In the genomic region with DNA sequence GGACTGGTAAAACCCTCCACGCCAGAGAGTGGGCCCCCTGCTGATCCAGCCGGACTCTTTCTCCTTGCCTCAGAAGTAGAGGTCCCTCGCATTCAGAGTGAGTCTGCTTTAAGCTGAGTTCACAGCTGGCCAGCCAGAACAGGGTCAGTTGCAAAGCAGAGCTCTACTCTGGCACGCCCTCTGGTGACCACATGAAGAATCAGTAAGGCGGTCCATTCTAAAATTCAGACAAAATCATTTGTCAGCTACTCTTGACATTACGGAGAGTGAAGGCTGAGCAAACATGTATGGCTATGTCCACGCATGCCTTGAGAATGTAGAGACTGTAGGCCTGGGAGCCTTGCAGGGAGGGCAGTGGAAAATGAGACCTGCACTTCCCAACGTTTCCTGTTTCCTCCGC, we compare ENCODE assay signal across 9 mouse cellular contexts. TPM values are rescaled to one million over a fixed set of nuclear protein-coding genes. Genes with fewer than 3 reads are reported as not detected.
DNase-seq lines count a peak whose midpoint lies in the region; ATAC-seq and TF ChIP-seq lines count a peak whose summit lies in the region.
"Had no signal": no experiment of that assay in that cellular context is flagged by ENCODE, and none has a peak within 500 bp of the region (broad histone marks: within the 10 kb centered on the region; RNA-seq: fewer than 3 reads in every experiment).

No protein-coding gene starts in this region.

- TF ChIP-seq EP300 in MEL (IDR thresholded peaks at IDR 0.05; ENCODE audit: low read depth in 1 of 2, low read length in 2 of 2), result no peak

- H3K9me3 ChIP-seq in MEL (replicated peaks; ENCODE audit: insufficient read depth, low read length), result no peaks in the 10 kb centered on the region
- no peaks in the 10 kb centered on the region for H3K9me3 ChIP-seq in embryonic facial prominence, embryonic 15.5 days (replicated peaks)
- peaks cover 12% of the 10 kb centered on the region for H3K9me3 ChIP-seq in megakaryocyte, embryonic 14.5 days
- H3K9me3 ChIP-seq: midbrain, embryonic 12.5 days had no signal

- no peak overlapping the region for H3K4me3 ChIP-seq in MEL (ENCODE audit: control insufficient read depth in 1 of 2, insufficient read depth in 1 of 2, low read depth in 2 of 2, low read length in 2 of 2)
- H3K4me3 ChIP-seq in bone marrow macrophage, adult 2 months (ENCODE audit: insufficient read depth, low read length), result no peak overlapping the region
- no peak overlapping the region for H3K4me3 ChIP-seq in embryonic facial prominence, embryonic 15.5 days (replicated peaks)
- H3K4me3 ChIP-seq in megakaryocyte, embryonic 14.5 days (replicated peaks), result peak overlapping the region; percentile 47
- H3K4me3 ChIP-seq: midbrain, embryonic 12.5 days had no signal

- no peaks in the 10 kb centered on the region for H3K27me3 ChIP-seq in MEL (ENCODE audit: control insufficient read depth in 1 of 2, insufficient read depth in 2 of 2, low read length in 2 of 2)
- no peaks in the 10 kb centered on the region; the same call in 1 of the 2 replicates for H3K27me3 ChIP-seq in embryonic facial prominence, embryonic 15.5 days
- no peaks in the 10 kb centered on the region for H3K27me3 ChIP-seq in megakaryocyte, embryonic 14.5 days (replicated peaks)

- no peak overlapping the region for H3K4me2 ChIP-seq in embryonic facial prominence, embryonic 15.5 days (replicated peaks)
- H3K4me2 ChIP-seq: midbrain, embryonic 12.5 days had no signal

- no peak for TF ChIP-seq POLR2A in MEL (IDR thresholded peaks at IDR 0.05; ENCODE audit: control insufficient read depth in 1 of 2, insufficient read depth in 1 of 2, low read depth in 1 of 2, low read length in 2 of 2, poor library complexity in 1 of 2)
- no peak for TF ChIP-seq POLR2A in bone marrow macrophage, adult 2 months (IDR thresholded peaks at IDR 0.05; ENCODE audit: borderline replicate concordance, low read depth, low read length)

- no peak overlapping the region; the same call in 1 of the 2 replicates for H3K9ac ChIP-seq in MEL (ENCODE audit: control insufficient read depth, low read depth, low read length, poor library complexity, severe bottlenecking)
- H3K9ac ChIP-seq in embryonic facial prominence, embryonic 15.5 days, result no peak overlapping the region
- H3K9ac ChIP-seq: midbrain, embryonic 12.5 days had no signal

- 10% methylated on average over 9 of the region's 9 CpGs for WGBS in embryonic facial prominence, embryonic 15.5 days

- H3K36me3 ChIP-seq in MEL (ENCODE audit: control insufficient read depth in 1 of 2, insufficient read depth in 2 of 2, low read length in 2 of 2), result peaks cover 0 to 5% of the 10 kb centered on the region in 2 experiments; a peak in 2 of 4 replicates
- H3K36me3 ChIP-seq in embryonic facial prominence, embryonic 15.5 days, result no peaks in the 10 kb centered on the region
- peaks cover 20% of the 10 kb centered on the region for H3K36me3 ChIP-seq in megakaryocyte, embryonic 14.5 days (replicated peaks; ENCODE audit: low read length)
- H3K36me3 ChIP-seq: midbrain, embryonic 12.5 days had no signal

- TF ChIP-seq RAD21 in MEL (IDR thresholded peaks at IDR 0.05; ENCODE audit: low read depth, low read length), result peak; percentile 83

- peaks cover 4 to 12% of the 10 kb centered on the region in 2 experiments; a peak in 2 of 4 replicates for H3K4me1 ChIP-seq in MEL (ENCODE audit: control insufficient read depth in 1 of 2, insufficient read depth in 2 of 2, low read length in 2 of 2)
- H3K4me1 ChIP-seq in bone marrow macrophage, adult 2 months (ENCODE audit: control insufficient read depth, insufficient read depth, low read length), result peaks cover 2% of the 10 kb centered on the region; the same call in 1 of the 2 replicates
- 0 out of 2 replicates have a peak, but pooled peaks cover 7% of the 10 kb centered on the region for H3K4me1 ChIP-seq in embryonic facial prominence, embryonic 15.5 days
- peaks cover 68% of the 10 kb centered on the region for H3K4me1 ChIP-seq in megakaryocyte, embryonic 14.5 days
- H3K4me1 ChIP-seq: midbrain, embryonic 12.5 days had no signal

- no peak overlapping the region for H3K27ac ChIP-seq in MEL (ENCODE audit: control insufficient read depth, low read depth, low read length)
- H3K27ac ChIP-seq in bone marrow macrophage, adult 2 months (ENCODE audit: insufficient read depth, low read depth, low read length), result no peak overlapping the region
- H3K27ac ChIP-seq in embryonic facial prominence, embryonic 15.5 days (replicated peaks), result no peak overlapping the region
- H3K27ac ChIP-seq: midbrain, embryonic 12.5 days had no signal

- TF ChIP-seq CTCF in MEL (IDR thresholded peaks at IDR 0.05 in 2 of 3, conservative IDR thresholded peaks at IDR 0.05 in 1 of 3; ENCODE audit: control insufficient read depth in 1 of 3, insufficient read depth in 1 of 3, low read depth in 2 of 3, low read length in 3 of 3, poor library complexity in 1 of 3, severe bottlenecking in 1 of 3), result peak; percentile 82 to 91 (median 83)
- peak; percentile 50; the same call in 1 of the 2 replicates for TF ChIP-seq CTCF in bone marrow macrophage, adult 2 months (IDR thresholded peaks at IDR 0.05; ENCODE audit: low read depth, low read length)

- peak; percentile 54 for ATAC-seq in embryonic facial prominence, embryonic 15.5 days (ENCODE audit: insufficient number of reproducible peaks, low FRiP score, low TSS enrichment, low read depth)

- no peaks in the 10 kb centered on the region for H3K79me2 ChIP-seq in MEL (ENCODE audit: control insufficient read depth, insufficient read depth, low read length, poor library complexity)

- peak; percentile 76 for DNase-seq in MEL (ENCODE audit: low read depth, low spot score)
- peak; percentile 87 for DNase-seq in heart, postnatal 4 days
- peak; percentile 39 to 50 for DNase-seq in layer of hippocampus, postnatal 36 days
- DNase-seq in right cerebral cortex, postnatal 14 days, result peak; percentile 80
- peak; percentile 50 for DNase-seq in yolk sac, embryonic 10.5 days (ENCODE audit: low spot score)

TF ChIP-seq in MEL, 35 proteins besides CTCF, POLR2A, EP300 and RAD21 (continues in another document):
- no peak for TF ChIP-seq KAT2A (conservative IDR thresholded peaks at IDR 0.05; ENCODE audit: low read depth, low read length)
- TF ChIP-seq ZKSCAN1 (IDR thresholded peaks at IDR 0.05; ENCODE audit: low read depth, low read length), result no peak
- TF ChIP-seq NELFE (IDR thresholded peaks at IDR 0.05; ENCODE audit: low read depth, low read length), result no peak
- no peak for TF ChIP-seq MXI1 (IDR thresholded peaks at IDR 0.05; ENCODE audit: low read depth, low read length)
- TF ChIP-seq GABPA (IDR thresholded peaks at IDR 0.05; ENCODE audit: low read depth, low read length), result no peak
- TF ChIP-seq UBTF (IDR thresholded peaks at IDR 0.05; ENCODE audit: borderline replicate concordance, insufficient read depth, low read depth, low read length), result no peak
- TF ChIP-seq GATA1 (IDR thresholded peaks at IDR 0.05; ENCODE audit: low read depth, low read length), result no peak
- no peak for TF ChIP-seq CHD1 (IDR thresholded peaks at IDR 0.05; ENCODE audit: low read depth, low read length)
- TF ChIP-seq MEF2A (IDR thresholded peaks at IDR 0.05; ENCODE audit: extremely low read depth, insufficient replicate concordance, low read depth, low read length, poor library complexity, severe bottlenecking), result no peak
- TF ChIP-seq MYC (IDR thresholded peaks at IDR 0.05; ENCODE audit: low read depth, low read length), result no peak
- no peak for TF ChIP-seq TAL1 (IDR thresholded peaks at IDR 0.05; ENCODE audit: low read length)
- TF ChIP-seq ZC3H11A (IDR thresholded peaks at IDR 0.05; ENCODE audit: low read depth, low read length), result peak; percentile 87
- peak; percentile 96 for TF ChIP-seq SMC3 (IDR thresholded peaks at IDR 0.05; ENCODE audit: low read depth, low read length)
- no peak for TF ChIP-seq POLR2AphosphoS2 (IDR thresholded peaks at IDR 0.05; ENCODE audit: low read length)
- no peak for TF ChIP-seq MAZ (IDR thresholded peaks at IDR 0.05; ENCODE audit: low read depth, low read length)
- TF ChIP-seq NRF1 (IDR thresholded peaks at IDR 0.05; ENCODE audit: insufficient read depth, low read depth, low read length, poor library complexity, severe bottlenecking), result no peak
- no peak for TF ChIP-seq MAX (IDR thresholded peaks at IDR 0.05; ENCODE audit: low read length)

RNA-seq across cellular contexts. Expression of a gene that starts 6.7 kb away (rescaled TPM):
- total RNA-seq in MEL (2012; rRNA removed), result 84.3 and 98.5 TPM in 2 replicates
- polyA plus RNA-seq in MEL (2012; ENCODE audit: insufficient read depth in 1 of 2, insufficient read length in 2 of 2, low read depth in 1 of 2, low replicate concordance in 2 of 2, missing spikeins in 1 of 2), result 100 to 1,000 TPM in 1 of 2 experiments, 10 to 100 TPM in 1; 30.2 to 122 TPM
- 35.2 and 35.3 TPM in 2 replicates for polyA plus RNA-seq in bone marrow macrophage, adult 2 months (2012; ENCODE audit: insufficient read depth, insufficient read length, missing spikeins)
- 48.2 and 49.7 TPM in 2 replicates for polyA plus RNA-seq in embryonic facial prominence, embryonic 15.5 days (2015; fragmentation: Nextera tagmentation; extraction: Ambion mirVana)
- total RNA-seq in heart, postnatal 4 days (2021), result 10 to 100 TPM; 28.4 to 31.1 TPM
- total RNA-seq in layer of hippocampus, postnatal 36 days (2021), result 10 to 100 TPM; 38.9 to 39.1 TPM
- 80.4 and 130 TPM in 2 replicates for polyA plus RNA-seq in megakaryocyte, embryonic 14.5 days (2012; ENCODE audit: insufficient read depth, low replicate concordance)

RNA-seq across cellular contexts. Expression of a gene that starts 9.1 kb away (rescaled TPM):
- total RNA-seq in MEL (2012; rRNA removed), result 0.12 TPM in 1 of 2 replicates, not detected in the other
- polyA plus RNA-seq in MEL (2012; ENCODE audit: insufficient read depth in 1 of 2, insufficient read length in 2 of 2, low read depth in 1 of 2, low replicate concordance in 2 of 2, missing spikeins in 1 of 2), result under 1 TPM in 1 of 2 experiments, not detected in 1; 0.07 TPM
- not detected in 2 replicates for polyA plus RNA-seq in bone marrow macrophage, adult 2 months (2012; ENCODE audit: insufficient read depth, insufficient read length, missing spikeins)
- polyA plus RNA-seq in embryonic facial prominence, embryonic 15.5 days (2015; fragmentation: Nextera tagmentation; extraction: Ambion mirVana), result 0.12 and 0.20 TPM in 2 replicates
- not detected for total RNA-seq in heart, postnatal 4 days (2021)
- under 1 TPM; 0.52 to 0.56 TPM for total RNA-seq in layer of hippocampus, postnatal 36 days (2021)
- 1.8 TPM in 1 of 2 replicates, not detected in the other for polyA plus RNA-seq in megakaryocyte, embryonic 14.5 days (2012; ENCODE audit: insufficient read depth, low replicate concordance)
- polyA plus RNA-seq: midbrain, embryonic 12.5 days had no signal

RNA-seq across cellular contexts. Expression of a gene that starts 52.2 kb away (rescaled TPM):
- total RNA-seq in MEL (2012; rRNA removed), result not detected in 2 replicates
- polyA plus RNA-seq in MEL (2012; ENCODE audit: insufficient read depth in 1 of 2, insufficient read length in 2 of 2, low read depth in 1 of 2, low replicate concordance in 2 of 2, missing spikeins in 1 of 2), result under 1 TPM in 1 of 2 experiments, not detected in 1; 0.43 TPM
- polyA plus RNA-seq in bone marrow macrophage, adult 2 months (2012; ENCODE audit: insufficient read depth, insufficient read length, missing spikeins), result not detected in 2 replicates
- 0.41 TPM in 1 of 2 replicates, not detected in the other for polyA plus RNA-seq in embryonic facial prominence, embryonic 15.5 days (2015; fragmentation: Nextera tagmentation; extraction: Ambion mirVana)
- total RNA-seq in heart, postnatal 4 days (2021), result not detected
- not detected for total RNA-seq in layer of hippocampus, postnatal 36 days (2021)
- 0.68 TPM in 1 of 2 replicates, not detected in the other for polyA plus RNA-seq in megakaryocyte, embryonic 14.5 days (2012; ENCODE audit: insufficient read depth, low replicate concordance)
- polyA plus RNA-seq: midbrain, embryonic 12.5 days had no signal
